Mouse (Mus musculus) liver, embryonic 15.5 days (tissue): ENCODE measurements around the gene Psma6. TPM values are rescaled to one million over a fixed set of nuclear protein-coding genes. Genes with fewer than 3 reads are reported as not detected.

Experiments used
- ATAC-seq: fragments of 200-750 bp; cut with Nextera tagmentation; 2 replicates; pipeline ENCODE4 v1.8.0; 2017; ENCODE audit warnings: moderate number of reproducible peaks, mild to moderate bottlenecking, moderate library complexity; ENCODE audit not compliant: insufficient read depth
- H3K27ac ChIP-seq: fragments of 300-500 bp; sonication (generic); replicated peaks from 2 replicates; pipeline ENCODE4 v1.5.1; 2015; ENCODE audit warnings: mild to moderate bottlenecking, inconsistent platforms
- H3K27me3 ChIP-seq: fragments of 300-500 bp; sonication (generic); 2 replicates; pipeline ENCODE4 v1.6.1; 2015; ENCODE audit warnings: mild to moderate bottlenecking, inconsistent platforms
- H3K36me3 ChIP-seq: fragments of 300-500 bp; sonication (generic); replicated peaks from 2 replicates; pipeline ENCODE4 v1.6.1; 2015; ENCODE audit warnings: moderate library complexity, mild to moderate bottlenecking, inconsistent platforms
- H3K4me1 ChIP-seq: fragments of 300-500 bp; sonication (generic); replicated peaks from 2 replicates; pipeline ENCODE4 v1.6.1; 2015; ENCODE audit warnings: inconsistent platforms
- H3K4me2 ChIP-seq: fragments of 300-500 bp; sonication (generic); 2 replicates; pipeline ENCODE4 v1.6.1; 2015; ENCODE audit warnings: moderate library complexity, mild to moderate bottlenecking, inconsistent platforms
- H3K4me3 ChIP-seq: fragments of 300-500 bp; sonication (generic); replicated peaks from 2 replicates; pipeline ENCODE4 v1.5.1; 2015; ENCODE audit warnings: mild to moderate bottlenecking, inconsistent platforms
- H3K9ac ChIP-seq: fragments of 300-500 bp; sonication (generic); 2 replicates; pipeline ENCODE4 v1.6.1; 2015; ENCODE audit warnings: moderate library complexity, mild to moderate bottlenecking, inconsistent platforms
- H3K9me3 ChIP-seq: fragments of 300-500 bp; sonication (generic); replicated peaks from 2 replicates; pipeline ENCODE4 v1.6.1; 2016; ENCODE audit warnings: inconsistent platforms
- WGBS: fragments of 180-500 bp; shearing (Covaris S2); methylation state at CpG from one replicate; pipeline ENCODE4 v1.1.7; 2015; ENCODE audit warnings: mixed read lengths; ENCODE audit not compliant: insufficient replicate concordance; 5-methylcytosine and 5-hydroxymethylcytosine counted together
- polyA plus RNA-seq: library from polyadenylated mRNA; unstranded; fragments of >200 nt; fragmentation: Nextera tagmentation; extraction: Ambion mirVana; gene quantifications from 2 replicates; pipeline ENCODE4 v1.2.1, GENCODE M21; 2015

The Psma6 gene
- polyA plus RNA-seq, 1 experiment from 2014 or later = 190 TPM

GRCm38 (mm10) chr12:55440416-55440815 lies 56.4 kb downstream of the Psma6 start:
- Histone ChIP-seq H3K27me3 (no peaks in the 10 kb centered on the region), H3K4me3 (no peak overlapping the region), H3K4me2 (no peak overlapping the region), H3K9ac (no peak overlapping the region), H3K9me3 (no peaks in the 10 kb centered on the region), H3K27ac (no peak overlapping the region), H3K36me3 (no peaks in the 10 kb centered on the region), H3K4me1 (peaks cover 30% of the 10 kb centered on the region)
- 49% methylated on average over 5 of the region's 5 CpGs for WGBS
- ATAC-seq = no peak

GRCm38 (mm10) chr12:55442245-55442644 lies 58.2 kb downstream of the Psma6 start:
- 74% methylated on average over 1 of the region's 1 CpGs for WGBS
- no peak overlapping the region for H3K9ac ChIP-seq
- H3K27ac ChIP-seq = no peak overlapping the region
- no peaks in the 10 kb centered on the region for H3K9me3 ChIP-seq
- 0 out of 2 replicates have a peak, but pooled peaks cover 7% of the 10 kb centered on the region for H3K27me3 ChIP-seq
- H3K4me1 ChIP-seq = peaks cover 30% of the 10 kb centered on the region
- no peak overlapping the region for H3K4me2 ChIP-seq
- no peaks in the 10 kb centered on the region for H3K36me3 ChIP-seq
- no peak overlapping the region for H3K4me3 ChIP-seq
- no peak for ATAC-seq

GRCm38 (mm10) chr12:55442861-55443850 lies 59.1 kb downstream of the Psma6 start:
- ATAC-seq = no peak; the same call in 1 of the 2 replicates
- no peaks in the 10 kb centered on the region for H3K9me3 ChIP-seq
- no peaks in the 10 kb centered on the region for H3K36me3 ChIP-seq
- H3K9ac ChIP-seq = no peak overlapping the region
- no peak overlapping the region for H3K4me2 ChIP-seq
- 52% methylated on average over 9 of the region's 9 CpGs for WGBS
- H3K27me3 ChIP-seq = 0 out of 2 replicates have a peak, but pooled peaks cover 10% of the 10 kb centered on the region
- no peak overlapping the region for H3K27ac ChIP-seq
- H3K4me1 ChIP-seq = peaks cover 27% of the 10 kb centered on the region
- H3K4me3 ChIP-seq = no peak overlapping the region

- no peak for ATAC-seq
Observed at GRCm38 (mm10) chr12:55444031-55444451, 60.0 kb downstream of the Psma6 start.

GRCm38 (mm10) chr12:55445583-55445982 lies 61.6 kb downstream of the Psma6 start:
- no peaks in the 10 kb centered on the region for H3K36me3 ChIP-seq
- H3K27ac ChIP-seq = no peak overlapping the region
- H3K4me2 ChIP-seq = no peak overlapping the region
- peaks cover 24% of the 10 kb centered on the region for H3K4me1 ChIP-seq
- no peak for ATAC-seq
- 0 out of 2 replicates have a peak, but pooled peaks cover 10% of the 10 kb centered on the region for H3K27me3 ChIP-seq
- H3K9me3 ChIP-seq = no peaks in the 10 kb centered on the region
- no peak overlapping the region for H3K4me3 ChIP-seq
- no peak overlapping the region for H3K9ac ChIP-seq
- WGBS = 56% methylated on average over 4 of the region's 4 CpGs

More at GRCm38 (mm10) chr12:55444031-55444451, 60.0 kb downstream of the Psma6 start:
- Histone ChIP-seq H3K27ac (no peak overlapping the region), H3K4me3 (no peak overlapping the region), H3K4me1 (peaks cover 24% of the 10 kb centered on the region), H3K9ac (no peak overlapping the region), H3K36me3 (no peaks in the 10 kb centered on the region), H3K27me3 (0 out of 2 replicates have a peak, but pooled peaks cover 10% of the 10 kb centered on the region), H3K4me2 (no peak overlapping the region), H3K9me3 (no peaks in the 10 kb centered on the region)
- WGBS = 77% methylated on average over 4 of the region's 4 CpGs

GRCm38 (mm10) chr12:55446366-55446745 lies 62.3 kb downstream of the Psma6 start:
- Histone ChIP-seq H3K9me3 (no peaks in the 10 kb centered on the region), H3K4me2 (no peak overlapping the region), H3K27ac (peak overlapping the region; percentile 68), H3K4me1 (peaks cover 24% of the 10 kb centered on the region), H3K27me3 (0 out of 2 replicates have a peak, but pooled peaks cover 10% of the 10 kb centered on the region), H3K9ac (no peak overlapping the region), H3K36me3 (no peaks in the 10 kb centered on the region), H3K4me3 (no peak overlapping the region)
- WGBS = 69% methylated on average over 4 of the region's 4 CpGs
- 0 out of 2 replicates have a peak, but pooled peaks have one; percentile 5 for ATAC-seq

- Histone ChIP-seq H3K27ac (peak overlapping the region; percentile 68), H3K36me3 (no peaks in the 10 kb centered on the region), H3K4me3 (no peak overlapping the region), H3K9ac (no peak overlapping the region), H3K9me3 (no peaks in the 10 kb centered on the region), H3K27me3 (0 out of 2 replicates have a peak, but pooled peaks cover 10% of the 10 kb centered on the region), H3K4me2 (no peak overlapping the region; the same call in 1 of the 2 replicates), H3K4me1 (peaks cover 24% of the 10 kb centered on the region)
- ATAC-seq = peak; percentile 29; the same call in 1 of the 2 replicates
- 16% methylated on average over 13 of the region's 13 CpGs for WGBS
Observed at GRCm38 (mm10) chr12:55446746-55447395, 62.8 kb downstream of the Psma6 start.

- Histone ChIP-seq H3K36me3 (no peaks in the 10 kb centered on the region), H3K9ac (no peak overlapping the region), H3K4me3 (no peak overlapping the region), H3K27me3 (0 out of 2 replicates have a peak, but pooled peaks cover 10% of the 10 kb centered on the region), H3K4me2 (no peak overlapping the region), H3K27ac (peak overlapping the region; percentile 68), H3K4me1 (peaks cover 24% of the 10 kb centered on the region), H3K9me3 (no peaks in the 10 kb centered on the region)
- 53% methylated on average over 11 of the region's 11 CpGs for WGBS
- no peak for ATAC-seq
Observed at GRCm38 (mm10) chr12:55447396-55447760, 63.4 kb downstream of the Psma6 start.

- H3K9ac ChIP-seq = no peak overlapping the region
- no peak for ATAC-seq
- WGBS = 50% methylated on average over 2 of the region's 2 CpGs
- H3K4me1 ChIP-seq = peaks cover 17% of the 10 kb centered on the region
- 0 out of 2 replicates have a peak, but pooled peaks cover 10% of the 10 kb centered on the region for H3K27me3 ChIP-seq
- H3K27ac ChIP-seq = no peak overlapping the region
- no peaks in the 10 kb centered on the region for H3K36me3 ChIP-seq
- no peaks in the 10 kb centered on the region for H3K9me3 ChIP-seq
- H3K4me3 ChIP-seq = no peak overlapping the region
- H3K4me2 ChIP-seq = no peak overlapping the region
Observed at GRCm38 (mm10) chr12:55448457-55448856, 64.4 kb downstream of the Psma6 start.

- Histone ChIP-seq H3K4me1 (peaks cover 17% of the 10 kb centered on the region), H3K9me3 (no peaks in the 10 kb centered on the region), H3K27me3 (0 out of 2 replicates have a peak, but pooled peaks cover 10% of the 10 kb centered on the region), H3K36me3 (no peaks in the 10 kb centered on the region), H3K9ac (no peak overlapping the region), H3K4me3 (no peak overlapping the region), H3K27ac (no peak overlapping the region), H3K4me2 (no peak overlapping the region)
- no peak for ATAC-seq
- 59% methylated on average over 2 of the region's 2 CpGs for WGBS
Observed at GRCm38 (mm10) chr12:55449048-55449447, 65.0 kb downstream of the Psma6 start.

- Histone ChIP-seq H3K27me3 (peaks cover 14% of the 10 kb centered on the region; the same call in 1 of the 2 replicates), H3K36me3 (no peaks in the 10 kb centered on the region), H3K27ac (0 out of 2 replicates have a peak overlapping the region, but pooled peaks have one; percentile 19), H3K4me3 (no peak overlapping the region), H3K4me1 (peaks cover 17% of the 10 kb centered on the region), H3K9ac (no peak overlapping the region), H3K9me3 (no peaks in the 10 kb centered on the region), H3K4me2 (no peak overlapping the region; the same call in 1 of the 2 replicates)
- no peak; the same call in 1 of the 2 replicates for ATAC-seq
- 44% methylated on average over 16 of the region's 16 CpGs for WGBS
Observed at GRCm38 (mm10) chr12:55450421-55450820, 66.4 kb downstream of the Psma6 start.
